ENCODE assay signal across 17 mouse cellular contexts in the genomic region with DNA sequence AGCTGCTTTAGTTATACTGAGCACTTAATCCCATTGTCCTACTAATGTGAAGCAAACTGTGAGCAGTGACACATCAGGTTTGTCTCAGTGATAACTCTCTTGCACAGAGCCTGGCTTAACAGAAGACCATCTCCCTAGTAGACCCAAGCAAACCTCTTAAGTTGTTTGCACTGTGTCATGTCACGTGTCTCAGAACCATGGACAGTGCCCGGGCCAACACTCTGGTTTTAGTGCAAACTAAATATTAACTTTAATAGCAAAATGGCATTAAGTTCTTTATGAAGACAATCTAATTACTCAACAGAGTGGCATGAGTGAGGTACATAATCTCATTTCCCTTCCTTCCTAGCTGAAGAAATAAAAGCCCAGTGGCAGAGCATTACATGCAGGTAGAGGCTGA. TPM values are rescaled to one million over a fixed set of nuclear protein-coding genes. Genes with fewer than 3 reads are reported as not detected.
DNase-seq lines count a peak whose midpoint lies in the region; ATAC-seq and TF ChIP-seq lines count a peak whose summit lies in the region.
"Had no signal": no experiment of that assay in that cellular context is flagged by ENCODE, and none has a peak within 500 bp of the region (broad histone marks: within the 10 kb centered on the region; RNA-seq: fewer than 3 reads in every experiment).

No protein-coding gene starts in this region.

- no peaks in the 10 kb centered on the region for H3K27me3 ChIP-seq in kidney, postnatal 0 days (ENCODE audit: insufficient read depth, low read length)
- no peaks in the 10 kb centered on the region for H3K27me3 ChIP-seq in C2C12 (ENCODE audit: control insufficient read depth, insufficient read depth, insufficient read length)
- H3K27me3 ChIP-seq in limb, embryonic 10.5 days (ENCODE audit: low read depth, poor library complexity, severe bottlenecking), result no peaks in the 10 kb centered on the region
- H3K27me3 ChIP-seq: limb, embryonic 12.5 days; neural tube, embryonic 15.5 days had no signal

- ATAC-seq in kidney, postnatal 0 days (replicated peaks; ENCODE audit: low FRiP score, low read depth), result no peak
- ATAC-seq: inflammation-experienced regulatory T-cells, adult 6 months had no signal

- no peak for TF ChIP-seq CTCF in kidney, postnatal 0 days (IDR thresholded peaks at IDR 0.05; ENCODE audit: low read depth)
- TF ChIP-seq CTCF in C2C12 (IDR thresholded peaks at IDR 0.05; ENCODE audit: control insufficient read depth, insufficient read depth, insufficient read length), result no peak

- H3K4me1 ChIP-seq in kidney, postnatal 0 days (replicated peaks; ENCODE audit: insufficient read depth, low read length), result no peaks in the 10 kb centered on the region
- no peaks in the 10 kb centered on the region for H3K4me1 ChIP-seq in limb, embryonic 10.5 days
- H3K4me1 ChIP-seq: limb, embryonic 12.5 days; neural tube, embryonic 15.5 days had no signal

- no peak overlapping the region for H3K27ac ChIP-seq in kidney, postnatal 0 days
- no peak overlapping the region for H3K27ac ChIP-seq in limb, embryonic 10.5 days
- H3K27ac ChIP-seq: limb, embryonic 12.5 days; neural tube, embryonic 15.5 days had no signal

- H3K36me3 ChIP-seq in kidney, postnatal 0 days (ENCODE audit: insufficient read depth, low read length), result no peaks in the 10 kb centered on the region
- H3K36me3 ChIP-seq in C2C12 (ENCODE audit: control insufficient read depth, insufficient read depth), result no peaks in the 10 kb centered on the region
- H3K36me3 ChIP-seq in limb, embryonic 10.5 days, result no peaks in the 10 kb centered on the region
- H3K36me3 ChIP-seq: limb, embryonic 12.5 days; neural tube, embryonic 15.5 days had no signal

- no peak overlapping the region for H3K4me3 ChIP-seq in kidney, postnatal 0 days (replicated peaks; ENCODE audit: low read depth, low read length)
- H3K4me3 ChIP-seq in C2C12 (ENCODE audit: insufficient read depth, poor library complexity, severe bottlenecking), result no peak overlapping the region
- no peak overlapping the region for H3K4me3 ChIP-seq in limb, embryonic 10.5 days
- H3K4me3 ChIP-seq: limb, embryonic 12.5 days; neural tube, embryonic 15.5 days had no signal

- H3K9ac ChIP-seq in kidney, postnatal 0 days (ENCODE audit: low read depth, low read length), result no peak overlapping the region
- H3K9ac ChIP-seq: limb, embryonic 12.5 days; neural tube, embryonic 15.5 days had no signal

- 73% methylated on average over 2 of the region's 2 CpGs for WGBS in kidney, postnatal 0 days
- WGBS in limb, embryonic 10.5 days, result 80% methylated on average over 2 of the region's 2 CpGs

- no peaks in the 10 kb centered on the region for H3K79me3 ChIP-seq in C2C12 (ENCODE audit: low read depth)

- no peak overlapping the region for H3ac ChIP-seq in C2C12 (ENCODE audit: control insufficient read depth, insufficient read length, low read depth)

- DNase-seq in kidney, postnatal 0 days (ENCODE audit: low spot score), result peak; percentile 18
- DNase-seq in kidney, postnatal 25 days, result no peak
- peak; percentile 44 for DNase-seq in embryo, embryonic 10 days (ENCODE audit: low spot score)
- DNase-seq in limb, embryonic 10.5 days (ENCODE audit: low spot score), result peak; percentile 37
- no peak for DNase-seq in gastrocnemius, postnatal 4 days (ENCODE audit: low spot score in 2 of 2)
- DNase-seq in gastrocnemius, postnatal 25 days, result no peak
- DNase-seq in right cerebral cortex, adult 18-20 months, result no peak
- DNase-seq: cerebellum, adult 11 months; kidney, postnatal 14 days; lung, postnatal 36 days had no signal

- H3K4me2 ChIP-seq in kidney, postnatal 0 days (ENCODE audit: low read length), result no peak overlapping the region
- H3K4me2 ChIP-seq: limb, embryonic 12.5 days; midbrain, embryonic 11.5 days; neural tube, embryonic 15.5 days had no signal

- no peaks in the 10 kb centered on the region for H3K9me3 ChIP-seq in kidney, postnatal 0 days (replicated peaks; ENCODE audit: low read length)
- no peaks in the 10 kb centered on the region for H3K9me3 ChIP-seq in limb, embryonic 10.5 days (replicated peaks)
- H3K9me3 ChIP-seq: limb, embryonic 12.5 days; neural tube, embryonic 15.5 days had no signal

- no peaks in the 10 kb centered on the region for H3K79me2 ChIP-seq in C2C12 (ENCODE audit: control insufficient read depth, insufficient read depth)

TF ChIP-seq in C2C12, 6 proteins besides CTCF, POLR2A, EP300 and RAD21:
- no peak for TF ChIP-seq FOSL1 (IDR thresholded peaks at IDR 0.05; ENCODE audit: insufficient read depth, low read length, poor library complexity, severe bottlenecking)
- TF ChIP-seq MYOD1 (IDR thresholded peaks at IDR 0.05; ENCODE audit: control insufficient read depth, insufficient read length, low read depth), result no peak
- TF ChIP-seq USF1 (IDR thresholded peaks at IDR 0.05; ENCODE audit: low read depth), result peak; percentile 39
- no peak for TF ChIP-seq CEBPB (IDR thresholded peaks at IDR 0.05; ENCODE audit: low read depth)
- no peak for TF ChIP-seq MAX (IDR thresholded peaks at IDR 0.05)
- TF ChIP-seq MYOG (IDR thresholded peaks at IDR 0.05; ENCODE audit: control insufficient read depth, extremely low read depth, insufficient read length), result no peak

RNA-seq across cellular contexts. Expression of a gene that starts 54.6 kb away (rescaled TPM):
- polyA plus RNA-seq in kidney, postnatal 0 days (2015; fragmentation: Nextera tagmentation; extraction: Ambion mirVana), result 13.0 and 14.5 TPM in 2 replicates
- polyA plus RNA-seq in C2C12 (2012; fragmentation: generic; extraction: Trizol), result not detected
- polyA plus RNA-seq in limb, embryonic 10.5 days (2016; fragmentation: Nextera tagmentation; extraction: Ambion mirVana), result 0.71 and 1.2 TPM in 2 replicates
- total RNA-seq in gastrocnemius, postnatal 4 days (2021), result 10 to 100 TPM; 11.0 to 13.5 TPM
- total RNA-seq in gastrocnemius, postnatal 25 days (2021), result 1 to 10 TPM; 2.0 to 3.6 TPM
- total RNA-seq: granulocyte monocyte progenitor cell, adult 5-6 weeks; hematopoietic stem cell, adult 5-6 weeks had no signal

Comparison
In these comparisons a context has a peak if more than half of its experiments do, and no peak if none do; other contexts are left out.
1. DNase-seq: peak in kidney, postnatal 0 days (single experiment), embryo, embryonic 10 days (single experiment) and limb, embryonic 10.5 days (single experiment); none in kidney, postnatal 25 days (0 of 2), gastrocnemius, postnatal 4 days (0 of 2), gastrocnemius, postnatal 25 days (single experiment) and right cerebral cortex, adult 18-20 months (single experiment).